Mouse (Mus musculus) cerebellum, adult 2 months (tissue): ENCODE results near the gene Aff3.

Source experiments
- CTCF ChIP-seq: fragments of 200-500 bp; IDR thresholded peaks from 2 replicates; pipeline ENCODE4 v1.5.1; 2011; ENCODE audit warnings: low read depth, mild to moderate bottlenecking, control low read depth, low read length, moderate library complexity, borderline replicate concordance; ENCODE audit not compliant: insufficient read depth
- POLR2A ChIP-seq: fragments of 200-500 bp; IDR thresholded peaks from 2 replicates; pipeline ENCODE4 v1.6.1; 2011; ENCODE audit warnings: low read length, control low read depth, borderline replicate concordance; ENCODE audit not compliant: insufficient read depth

GRCm38 (mm10) chr1:38294336-38294695 lies 370.4 kb downstream of the Aff3 start:
- no peak for TF ChIP-seq POLR2A
- TF ChIP-seq CTCF = no peak
